Mouse (Mus musculus): ENCODE data around the gene Sh3bp1.

DNA sequence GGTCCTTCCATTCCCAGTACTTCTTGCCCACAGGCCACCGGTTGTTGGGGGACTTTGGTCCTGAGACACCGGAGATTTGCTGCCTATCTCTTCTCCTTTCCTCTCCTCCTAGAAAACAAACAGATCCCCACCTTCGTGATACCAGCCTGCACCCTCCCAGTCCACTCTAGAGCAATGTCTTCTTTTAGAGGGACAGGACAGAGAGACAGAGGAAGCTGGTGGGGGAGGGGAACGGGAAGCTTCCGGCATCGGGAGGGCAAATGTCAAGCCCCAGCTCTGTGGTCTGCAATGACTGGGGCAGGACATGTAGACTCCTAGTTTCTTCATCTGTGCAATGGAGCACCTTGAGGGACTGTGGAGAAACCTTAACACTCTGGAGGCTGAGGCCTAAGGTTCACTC lies 39.9 kb upstream of the Sh3bp1 start:
- TF ChIP-seq EP300 (IDR thresholded peaks at IDR 0.05; ENCODE audit: low read depth) = no peak
- no peak for TF ChIP-seq CTCF (IDR thresholded peaks at IDR 0.05; ENCODE audit: low read depth)

All from heart, postnatal 0 days (tissue).